Mouse (Mus musculus) gastrocnemius, postnatal 25 days (tissue): ENCODE data around the gene Rps26. TPM values are rescaled to one million over a fixed set of nuclear protein-coding genes. Genes with fewer than 3 reads are reported as not detected.

Source experiments
- DNase-seq: peaks from one replicate; pipeline ENCODE4 v3.0.0; 2022
- total RNA-seq, 2 experiments: library from RNA; stranded (reverse); gene quantifications; 1 replicate in 1 of 2; 2 replicates in 1 of 2; pipeline ENCODE4 v1.2.3; 2021

The Rps26 gene
- total RNA-seq, 2 experiments from 2014 or later = 286 to 348 TPM

- DNase-seq = no peak
These were observed 23.9 kb downstream of the Rps26 start for GRCm38 (mm10) chr10:128602470-128603128.

- DNase-seq = no peak
These were observed 25.0 kb downstream of the Rps26 start for GRCm38 (mm10) chr10:128601499-128601898.

- no peak for DNase-seq
These were observed 28.1 kb downstream of the Rps26 start for GRCm38 (mm10) chr10:128598476-128598875.

GRCm38 (mm10) chr10:128592797-128593196 lies 33.8 kb downstream of the Rps26 start:
- no peak for DNase-seq

- DNase-seq = no peak
These were observed 35.1 kb downstream of the Rps26 start for GRCm38 (mm10) chr10:128591436-128591835.

GRCm38 (mm10) chr10:128590193-128590690 lies 36.3 kb downstream of the Rps26 start:
- peak; percentile 38 for DNase-seq

- peak; percentile 32 for DNase-seq
These were observed 36.9 kb downstream of the Rps26 start, which contains the start of gene Erbb3 for GRCm38 (mm10) chr10:128589464-128590192. TSS of gene Erbb3 (minus strand) at chr10:128589652.

- DNase-seq = no peak
These were observed 37.6 kb downstream of the Rps26 start for GRCm38 (mm10) chr10:128588775-128589463.

GRCm38 (mm10) chr10:128588136-128588535 lies 38.4 kb downstream of the Rps26 start:
- no peak for DNase-seq

GRCm38 (mm10) chr10:128587697-128588096 lies 38.9 kb downstream of the Rps26 start:
- no peak for DNase-seq

GRCm38 (mm10) chr10:128587120-128587519 lies 39.4 kb downstream of the Rps26 start:
- no peak for DNase-seq

GRCm38 (mm10) chr10:128586546-128586945 lies 40.0 kb downstream of the Rps26 start:
- no peak for DNase-seq

GRCm38 (mm10) chr10:128584386-128584785 lies 42.2 kb downstream of the Rps26 start:
- no peak for DNase-seq

GRCm38 (mm10) chr10:128583644-128584043 lies 42.9 kb downstream of the Rps26 start:
- peak; percentile 77 for DNase-seq

GRCm38 (mm10) chr10:128579731-128580130 lies 46.8 kb downstream of the Rps26 start:
- DNase-seq = no peak

GRCm38 (mm10) chr10:128579298-128579697 lies 47.2 kb downstream of the Rps26 start:
- DNase-seq = no peak

GRCm38 (mm10) chr10:128578330-128578729 lies 48.2 kb downstream of the Rps26 start:
- DNase-seq = no peak

- DNase-seq = no peak
These were observed 51.5 kb downstream of the Rps26 start for GRCm38 (mm10) chr10:128575063-128575462.
